Mouse (Mus musculus) kidney, adult 2 months (tissue): ENCODE results near the gene Slc27a3. TPM values are rescaled to one million over a fixed set of nuclear protein-coding genes. Genes with fewer than 3 reads are reported as not detected.

Source experiments
- DNase-seq: peaks from one replicate; pipeline ENCODE4 v3.0.0; 2021
- H3K27ac ChIP-seq: fragments of 200-500 bp; 2 replicates; pipeline ENCODE4 v1.5.1; 2012; ENCODE audit warnings: low read depth, low read length, control low read depth, inconsistent platforms; ENCODE audit not compliant: insufficient read depth
- H3K27me3 ChIP-seq: fragments of 200-500 bp; replicated peaks from 2 replicates; pipeline ENCODE4 v1.6.1; 2012; ENCODE audit warnings: mild to moderate bottlenecking, moderate library complexity, low read length, inconsistent platforms; ENCODE audit not compliant: control insufficient read depth, insufficient read depth
- H3K36me3 ChIP-seq: fragments of 200-500 bp; 2 replicates; pipeline ENCODE4 v1.6.1; 2012; ENCODE audit warnings: mild to moderate bottlenecking, moderate library complexity, low read length, inconsistent platforms; ENCODE audit not compliant: control insufficient read depth, insufficient read depth
- H3K4me1 ChIP-seq: fragments of 200-500 bp; 2 replicates; pipeline ENCODE4 v1.6.1; 2011; ENCODE audit warnings: low read length; ENCODE audit not compliant: control insufficient read depth, insufficient read depth
- H3K4me3 ChIP-seq: fragments of 200-500 bp; 2 replicates; pipeline ENCODE4 v1.5.1; 2011; ENCODE audit warnings: mild to moderate bottlenecking, low read depth, low read length, control low read depth; ENCODE audit not compliant: insufficient read depth
- CTCF ChIP-seq: fragments of 200-500 bp; conservative IDR thresholded peaks from 2 replicates; pipeline ENCODE4 v1.5.1; 2011; ENCODE audit warnings: low read depth, mild to moderate bottlenecking, control low read depth, low read length, moderate library complexity, mixed read lengths; ENCODE audit not compliant: insufficient read depth, insufficient read length
- POLR2A ChIP-seq: fragments of 200-500 bp; IDR thresholded peaks from one replicate; pipeline ENCODE4 v1.6.1; 2011; ENCODE audit warnings: low read depth, low read length, control low read depth
- WGBS: fragments of 180-500 bp; shearing (Covaris S2); methylation state at CpG from one replicate; pipeline ENCODE4 v1.1.7; 2018; 5-methylcytosine and 5-hydroxymethylcytosine counted together
- polyA plus RNA-seq: library from polyadenylated mRNA; depleted of rRNA; stranded (reverse); fragments of >200 nt; gene quantifications from 2 replicates; pipeline ENCODE4 v1.2.3, GENCODE M21; 2012

The Slc27a3 gene
- polyA plus RNA-seq, 1 experiment, result 12.9 TPM

- TF ChIP-seq CTCF, result no peak
- no peak for TF ChIP-seq POLR2A
- Histone ChIP-seq H3K4me1 (peaks cover 23% of the 10 kb centered on the region), H3K4me3 (no peak overlapping the region), H3K36me3 (no peaks in the 10 kb centered on the region), H3K27ac (no peak overlapping the region), H3K27me3 (no peaks in the 10 kb centered on the region)
- DNase-seq, result no peak
- WGBS, result 80% methylated on average over 3 of the region's 3 CpGs
Observed at GRCm38 (mm10) chr3:90429576-90429975, 39.8 kb upstream of the Slc27a3 start.

- Histone ChIP-seq H3K4me3 (no peak overlapping the region), H3K4me1 (peaks cover 20% of the 10 kb centered on the region), H3K27ac (peak overlapping the region; percentile 51), H3K36me3 (no peaks in the 10 kb centered on the region; the same call in 1 of the 2 replicates), H3K27me3 (no peaks in the 10 kb centered on the region)
- WGBS, result 77% methylated on average over 6 of the region's 6 CpGs
- DNase-seq, result no peak
- TF ChIP-seq POLR2A, result no peak
- TF ChIP-seq CTCF, result no peak
Observed at GRCm38 (mm10) chr3:90428186-90428585, 38.4 kb upstream of the Slc27a3 start.

GRCm38 (mm10) chr3:90427574-90427973 lies 37.8 kb upstream of the Slc27a3 start:
- no peak overlapping the region for H3K4me3 ChIP-seq

GRCm38 (mm10) chr3:90425499-90425898 lies 35.8 kb upstream of the Slc27a3 start:
- H3K4me3 ChIP-seq, result no peak overlapping the region
- DNase-seq, result no peak
- peak overlapping the region; percentile 36; the same call in 1 of the 2 replicates for H3K27ac ChIP-seq
- H3K36me3 ChIP-seq, result no peaks in the 10 kb centered on the region; the same call in 1 of the 2 replicates
- H3K4me1 ChIP-seq, result peaks cover 11% of the 10 kb centered on the region
- TF ChIP-seq POLR2A, result no peak
- no peak for TF ChIP-seq CTCF
- H3K27me3 ChIP-seq, result no peaks in the 10 kb centered on the region
- WGBS, result 89% methylated on average over 2 of the region's 2 CpGs

More at GRCm38 (mm10) chr3:90427574-90427973, 37.8 kb upstream of the Slc27a3 start:
- TF ChIP-seq CTCF, result no peak
- TF ChIP-seq POLR2A, result no peak
- peak; percentile 71 for DNase-seq
- Histone ChIP-seq H3K27me3 (no peaks in the 10 kb centered on the region), H3K36me3 (no peaks in the 10 kb centered on the region; the same call in 1 of the 2 replicates), H3K4me1 (peaks cover 20% of the 10 kb centered on the region), H3K27ac (no peak overlapping the region; the same call in 1 of the 2 replicates)
- WGBS, result 75% methylated on average over 1 of the region's 1 CpGs

GRCm38 (mm10) chr3:90423549-90423948 lies 33.8 kb upstream of the Slc27a3 start:
- TF ChIP-seq CTCF, result no peak
- no peak for TF ChIP-seq POLR2A
- Histone ChIP-seq H3K4me1 (peaks cover 3% of the 10 kb centered on the region; the same call in 1 of the 2 replicates), H3K36me3 (no peaks in the 10 kb centered on the region; the same call in 1 of the 2 replicates), H3K27me3 (no peaks in the 10 kb centered on the region), H3K4me3 (no peak overlapping the region), H3K27ac (no peak overlapping the region)
- DNase-seq, result no peak

- Histone ChIP-seq H3K36me3 (no peaks in the 10 kb centered on the region; the same call in 1 of the 2 replicates), H3K4me3 (no peak overlapping the region), H3K4me1 (no peaks in the 10 kb centered on the region), H3K27me3 (no peaks in the 10 kb centered on the region), H3K27ac (no peak overlapping the region)
- no peak for DNase-seq
- TF ChIP-seq POLR2A, result no peak
- whole genome bisulfite sequencing, result 86% methylated on average over 6 of the region's 6 CpGs
Observed at GRCm38 (mm10) chr3:90420696-90421095, 31.0 kb upstream of the Slc27a3 start.

- 74% methylated on average over 3 of the region's 3 CpGs for WGBS
- TF ChIP-seq CTCF (no peak), POLR2A (no peak)
- peaks cover 6% of the 10 kb centered on the region; the same call in 1 of the 2 replicates for H3K36me3 ChIP-seq
- H3K4me3 ChIP-seq, result no peak overlapping the region
- no peak overlapping the region for H3K27ac ChIP-seq
- no peaks in the 10 kb centered on the region for H3K4me1 ChIP-seq
- no peaks in the 10 kb centered on the region for H3K27me3 ChIP-seq
- DNase-seq, result no peak
Observed at GRCm38 (mm10) chr3:90413011-90413396, 23.3 kb upstream of the Slc27a3 start.
